Mouse (Mus musculus) brain, embryonic 14.5 days (tissue): ENCODE results near the gene Fam193b. TPM values are rescaled to one million over a fixed set of nuclear protein-coding genes. Genes with fewer than 3 reads are reported as not detected.

Source experiments
- DNase-seq: peaks from one replicate; pipeline ENCODE4 v3.0.0-alpha.2; 2011; ENCODE audit warnings: low read depth
- CTCF ChIP-seq: fragments of 200-500 bp; IDR thresholded peaks from 2 replicates; pipeline ENCODE4 v1.5.1; 2012; ENCODE audit warnings: inconsistent platforms, mild to moderate bottlenecking, moderate library complexity, borderline replicate concordance; ENCODE audit not compliant: insufficient read depth, insufficient read length; ENCODE audit errors: extremely low read depth
- POLR2A ChIP-seq: fragments of 200-500 bp; IDR thresholded peaks from 2 replicates; pipeline ENCODE4 v1.6.1; 2012; ENCODE audit warnings: mild to moderate bottlenecking, inconsistent platforms, borderline replicate concordance; ENCODE audit not compliant: poor library complexity, insufficient read depth, insufficient read length, severe bottlenecking; ENCODE audit errors: extremely low read depth
- polyA plus RNA-seq: library from polyadenylated mRNA; depleted of rRNA; stranded (reverse); fragments of >200 nt; gene quantifications from 2 replicates; pipeline ENCODE4 v1.2.3, GENCODE M21; 2012

Gene Fam193b
- polyA plus RNA-seq, 1 experiment: 161 TPM

DNA sequence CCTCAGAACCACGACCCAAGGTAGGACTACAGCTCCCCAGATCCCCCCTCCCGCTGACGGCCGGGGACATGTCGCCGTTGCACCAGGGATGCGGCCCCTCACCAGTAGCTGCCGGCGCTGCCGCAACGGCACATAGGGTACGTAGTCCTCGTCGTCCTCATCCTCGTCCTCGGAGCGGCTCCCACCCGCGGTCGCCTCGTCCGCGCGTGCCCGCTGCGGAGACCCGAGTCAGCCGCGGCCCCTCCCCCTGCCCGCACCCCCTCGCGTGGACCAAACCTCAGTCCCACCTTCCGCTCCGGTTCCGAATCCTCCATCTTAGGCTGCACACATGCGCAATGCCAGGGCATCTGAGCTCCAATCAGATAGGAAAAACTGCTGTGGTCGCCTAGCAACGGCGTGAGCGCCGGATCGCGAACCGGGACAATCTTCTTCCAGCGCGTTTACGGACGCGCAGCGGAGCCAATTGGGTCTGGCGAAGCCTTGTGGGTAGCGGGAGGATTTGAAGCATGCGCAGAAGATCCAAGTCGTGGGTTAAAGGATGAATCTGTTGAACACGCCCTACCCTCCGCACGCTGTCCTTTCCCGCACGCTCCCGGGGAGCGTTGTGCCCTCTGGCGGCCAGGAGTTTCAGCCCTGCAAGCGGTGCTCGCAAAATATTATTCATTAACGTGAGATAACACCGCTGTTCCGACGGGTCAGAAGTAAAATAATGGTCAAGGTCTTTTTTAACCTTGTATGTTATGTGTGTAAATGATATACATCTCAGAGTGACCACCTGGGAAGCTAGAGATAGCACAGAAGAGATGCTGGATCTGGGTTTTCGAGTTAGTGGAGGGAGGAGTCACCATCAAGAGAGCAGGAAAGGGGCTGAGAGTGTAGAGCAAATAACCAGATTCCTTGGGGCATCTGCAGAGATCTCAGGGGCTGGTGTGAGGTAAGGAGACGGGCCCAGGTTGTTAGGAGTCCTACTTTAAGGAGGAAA is 34.4 kb downstream of the Fam193b start, which contains the start of gene Ddx41:
Gene Ddx41 (minus strand): TSS at position 465 of the 982 bp plus-strand sequence.
- TF ChIP-seq CTCF: peak; percentile 87
- TF ChIP-seq POLR2A: peak; percentile 35; the same call in 1 of the 2 replicates
- DNase-seq: peak; percentile 100

- DNase-seq: no peak
Observed at GRCm38 (mm10) chr13:55535796-55536193, 35.1 kb downstream of the Fam193b start.

DNA sequence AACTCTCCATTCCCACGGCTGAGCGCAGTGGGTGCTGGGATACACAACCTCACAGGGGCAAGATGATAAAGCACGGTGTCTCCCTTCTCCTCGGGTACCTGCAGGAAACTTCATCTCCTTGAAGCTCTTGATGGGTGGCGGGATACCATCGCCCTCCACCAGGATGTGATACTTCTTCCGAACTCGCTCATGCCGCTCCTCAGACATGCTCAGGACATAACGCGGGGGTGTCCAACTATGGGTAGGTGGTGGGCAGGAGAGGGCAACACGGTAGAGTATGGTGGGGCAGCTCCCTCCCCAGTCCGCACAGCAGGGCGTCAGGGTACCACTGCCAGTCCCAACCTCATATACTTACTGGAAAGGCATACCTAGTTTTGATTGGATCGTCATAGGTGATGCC is 35.7 kb downstream of the Fam193b start:
- no peak for DNase-seq
- TF ChIP-seq CTCF: no peak

More at GRCm38 (mm10) chr13:55535796-55536193, 35.1 kb downstream of the Fam193b start:
- TF ChIP-seq CTCF (no peak), POLR2A (no peak)

- DNase-seq: no peak
- TF ChIP-seq CTCF: no peak
- TF ChIP-seq POLR2A: no peak
Observed at GRCm38 (mm10) chr13:55529198-55529915, 41.6 kb downstream of the Fam193b start, which contains the start of gene Dok3. TSS of gene Dok3 (minus strand) at chr13:55529296.

DNA sequence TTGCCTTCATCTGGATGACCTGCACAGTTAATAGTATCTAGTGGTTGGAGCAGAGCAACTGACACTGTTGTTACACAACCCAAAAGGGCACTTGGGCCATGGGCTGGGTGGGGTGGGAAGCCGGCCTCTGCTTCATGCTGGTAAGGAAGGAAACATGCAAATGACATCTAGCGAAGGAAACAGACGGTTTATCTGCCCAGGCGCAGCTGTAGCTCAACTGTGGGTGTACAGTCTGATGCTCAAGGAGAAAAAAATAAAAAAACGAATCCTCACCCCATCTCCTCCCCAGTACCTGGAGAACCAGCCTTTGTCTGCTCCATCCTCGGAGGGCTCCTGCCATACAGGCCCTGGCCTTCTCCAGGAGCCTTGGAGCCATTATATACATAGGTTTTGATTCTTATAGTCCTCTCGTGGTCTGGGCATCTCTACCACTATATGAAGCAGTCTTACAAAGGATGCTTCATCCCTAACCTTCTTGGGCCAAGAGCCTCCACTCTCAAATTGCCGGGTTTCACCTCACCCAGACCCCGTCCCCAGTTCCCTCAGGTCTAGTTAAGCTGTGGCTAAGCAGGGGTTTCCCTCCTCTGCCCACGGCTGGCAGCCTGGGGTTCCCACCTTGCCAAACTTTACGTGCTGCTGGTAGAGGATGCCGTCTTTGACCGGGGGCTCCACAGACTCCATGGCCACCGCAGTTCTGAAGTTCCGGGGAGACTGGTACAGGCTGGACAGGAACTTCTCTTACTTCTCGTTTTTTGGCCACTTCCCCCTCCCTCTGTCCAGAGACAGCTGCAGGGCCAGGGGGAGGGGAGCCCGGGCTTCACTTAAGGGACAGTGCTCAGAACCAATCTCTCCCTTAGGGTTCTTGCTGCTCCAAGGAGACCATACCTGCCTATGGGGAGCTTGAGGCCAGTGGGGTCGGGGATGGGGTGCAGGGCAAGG is 42.8 kb downstream of the Fam193b start:
- TF ChIP-seq POLR2A (no peak), CTCF (no peak)
- no peak for DNase-seq

DNA sequence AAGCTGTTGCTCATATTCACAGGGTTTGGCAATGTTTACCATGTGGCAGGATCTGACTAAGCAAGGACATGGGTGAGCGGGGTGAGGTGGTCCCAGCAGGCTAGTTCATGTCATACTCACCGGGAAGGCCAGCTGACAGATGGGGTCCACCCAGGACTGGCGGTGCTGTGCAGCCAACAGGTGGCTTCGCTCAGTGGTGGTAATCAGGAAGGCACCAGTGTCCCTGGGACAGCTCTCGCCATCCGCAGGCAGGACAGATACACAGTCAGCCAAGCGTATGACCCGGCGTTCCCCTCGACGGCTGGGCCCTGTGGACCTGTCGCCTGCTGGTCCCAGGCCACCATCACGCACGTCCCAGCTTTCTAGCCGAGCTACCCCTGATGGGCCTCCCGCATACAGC is 43.7 kb downstream of the Fam193b start:
- TF ChIP-seq CTCF: no peak
- TF ChIP-seq POLR2A: no peak
- no peak for DNase-seq

DNA sequence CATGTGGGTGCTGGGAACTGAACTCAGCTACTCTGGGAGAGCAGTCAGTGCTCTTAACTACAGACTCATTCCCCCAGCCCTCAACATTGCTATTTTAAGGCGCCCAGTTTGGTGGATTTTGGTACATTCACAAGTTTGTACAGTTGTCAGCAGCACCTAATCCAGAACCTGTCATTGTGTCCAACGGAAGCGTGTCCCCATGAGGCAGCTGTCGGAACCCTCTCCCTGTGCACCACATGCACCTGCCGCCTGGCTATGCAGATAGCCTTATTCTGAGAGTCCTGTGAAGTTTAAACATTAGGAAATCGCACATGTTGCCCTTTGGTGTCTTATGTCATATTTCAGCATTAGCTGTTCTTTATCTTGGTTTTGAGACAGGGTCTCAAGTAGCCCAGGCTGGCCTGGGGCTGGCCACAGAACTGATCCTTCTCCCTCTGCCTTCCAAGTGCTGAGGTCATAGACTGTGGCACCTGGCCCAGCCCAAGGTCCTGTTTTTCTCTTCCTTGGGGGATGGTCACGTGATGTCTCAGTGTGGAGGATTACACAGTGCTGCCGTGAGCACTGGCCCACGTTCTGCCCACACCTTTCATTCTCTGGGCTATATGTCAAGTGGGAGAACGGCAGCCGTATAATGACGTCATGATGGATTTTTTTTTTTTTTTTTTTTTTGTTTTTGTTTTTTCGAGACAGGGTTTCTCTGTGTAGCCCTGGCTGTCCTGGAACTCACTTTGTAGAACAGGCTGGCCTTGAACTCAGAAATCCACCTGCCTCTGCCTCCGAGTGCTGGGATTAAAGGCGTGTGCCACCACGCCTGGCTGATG is 45.0 kb downstream of the Fam193b start:
- DNase-seq: no peak
- TF ChIP-seq CTCF: no peak
- TF ChIP-seq POLR2A: no peak

DNA sequence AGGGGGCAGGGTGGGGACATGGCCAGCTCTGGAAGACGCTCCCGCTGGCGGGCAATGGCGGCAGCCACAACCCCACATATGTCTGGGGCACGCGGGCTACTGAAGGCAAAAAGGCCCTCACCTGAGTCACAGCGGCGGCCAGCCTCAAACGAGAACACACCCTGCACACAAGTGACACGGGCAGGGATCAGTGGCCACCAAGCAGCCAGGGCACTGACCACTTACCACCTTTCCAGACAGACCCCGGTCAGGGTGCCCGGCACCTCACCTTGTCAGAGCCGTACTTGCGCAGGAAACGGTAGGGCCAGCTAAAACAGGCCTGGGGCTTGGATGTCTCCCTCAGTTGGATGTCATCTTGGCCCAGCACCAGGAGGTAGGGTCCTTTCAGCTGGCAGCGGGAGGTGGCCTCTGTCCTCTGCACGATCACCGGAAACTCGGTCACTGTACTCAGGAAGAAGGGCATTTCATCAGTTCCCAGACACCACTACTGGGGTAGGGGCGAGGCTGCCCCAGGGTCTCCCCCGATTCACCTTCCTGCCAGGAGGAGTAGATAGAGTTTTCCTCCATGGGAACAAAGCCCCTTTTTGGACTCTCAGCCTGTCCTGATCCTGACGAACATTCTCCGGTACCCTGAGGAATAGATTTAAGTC is 46.8 kb downstream of the Fam193b start:
- TF ChIP-seq CTCF: no peak
- no peak for TF ChIP-seq POLR2A
- DNase-seq: no peak

DNA sequence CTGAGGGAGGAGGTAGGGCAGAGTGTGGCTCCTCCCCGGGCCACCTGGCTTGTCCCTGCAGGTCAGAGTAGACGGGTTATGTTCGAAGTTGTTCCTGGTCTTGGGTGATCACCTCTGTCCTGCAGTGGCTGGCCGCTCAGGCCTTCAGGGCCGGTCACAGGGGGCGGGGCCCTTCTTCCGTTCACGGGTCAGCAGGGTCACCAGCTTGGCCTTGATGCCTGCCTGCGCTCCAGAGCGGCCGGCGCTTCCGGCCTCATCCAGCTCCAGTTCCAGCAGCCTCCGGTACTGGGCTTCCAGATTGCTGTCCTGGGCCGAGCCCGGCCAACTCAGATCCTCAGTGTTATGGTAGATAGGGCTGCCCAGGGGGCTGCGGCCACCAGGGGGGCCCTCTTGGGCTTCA is 47.6 kb downstream of the Fam193b start:
- no peak for DNase-seq
- TF ChIP-seq POLR2A (no peak), CTCF (no peak)

DNA sequence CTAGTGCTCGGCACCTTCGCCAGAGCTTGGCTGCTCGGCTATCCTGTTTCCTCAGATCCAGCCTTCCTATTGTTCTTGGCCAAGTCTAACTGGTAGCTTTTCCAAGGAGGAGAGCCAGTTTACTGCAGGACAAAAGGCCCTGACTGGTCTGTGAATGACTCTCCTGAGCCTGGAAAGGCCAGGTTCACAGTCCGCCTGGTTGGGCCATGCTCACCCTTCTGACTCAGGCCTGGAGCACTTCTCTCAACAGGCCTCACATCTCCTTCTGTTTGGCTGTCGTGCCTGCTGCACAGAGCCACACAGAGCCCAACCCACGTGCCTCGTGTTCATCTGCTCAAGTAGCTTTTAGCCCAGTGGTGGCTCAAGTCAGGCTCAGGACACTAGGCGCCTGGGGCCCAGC is 48.2 kb downstream of the Fam193b start:
- TF ChIP-seq CTCF (no peak), POLR2A (no peak)
- DNase-seq: no peak

- TF ChIP-seq POLR2A: no peak
- no peak for TF ChIP-seq CTCF
- no peak for DNase-seq
Observed at GRCm38 (mm10) chr13:55519606-55520005, 51.3 kb downstream of the Fam193b start.
